Mouse (Mus musculus): ENCODE measurements around the gene Snn. TPM values are rescaled to one million over a fixed set of nuclear protein-coding genes. Genes with fewer than 3 reads are reported as not detected.
"Not testable (repeated sequence)": the region's sequence is repeated elsewhere in the genome, so short reads cannot be mapped to it uniquely, and the experiment has no call there.

Snn gene
- polyA plus RNA-seq (2015; fragmentation: Nextera tagmentation; extraction: Ambion mirVana), result 42.9 and 46.1 TPM in 2 replicates

- 87% methylated on average over 4 of the region's 4 CpGs for WGBS
- no peaks in the 10 kb centered on the region for H3K9me3 ChIP-seq (ENCODE audit: control insufficient read depth, low read length)
- H3K9ac ChIP-seq (ENCODE audit: low read length), result no peak within 1 kb of the TSS
- H3K27me3 ChIP-seq (ENCODE audit: control insufficient read depth, insufficient read depth, low read depth, low read length), result no peaks in the 10 kb centered on the region
- H3K4me2 ChIP-seq (ENCODE audit: low read depth, low read length), result no peak within 1 kb of the TSS
- no peaks in the 10 kb centered on the region for H3K36me3 ChIP-seq (ENCODE audit: control insufficient read depth, insufficient read depth, low read length)
- no peak within 1 kb of the TSS for H3K4me3 ChIP-seq (ENCODE audit: low read length)
- peaks cover 16% of the 10 kb centered on the region; the same call in 1 of the 2 replicates for H3K4me1 ChIP-seq (replicated peaks; ENCODE audit: control insufficient read depth, insufficient read depth, low read length)
- no peak for ATAC-seq (ENCODE audit: low read depth)
- H3K27ac ChIP-seq (ENCODE audit: low read length), result no peak within 1 kb of the TSS
Observed at GRCm38 (mm10) chr16:11060645-11061044, at the start of gene Snn. Snn (plus strand) TSS chr16:11060945.

DNA sequence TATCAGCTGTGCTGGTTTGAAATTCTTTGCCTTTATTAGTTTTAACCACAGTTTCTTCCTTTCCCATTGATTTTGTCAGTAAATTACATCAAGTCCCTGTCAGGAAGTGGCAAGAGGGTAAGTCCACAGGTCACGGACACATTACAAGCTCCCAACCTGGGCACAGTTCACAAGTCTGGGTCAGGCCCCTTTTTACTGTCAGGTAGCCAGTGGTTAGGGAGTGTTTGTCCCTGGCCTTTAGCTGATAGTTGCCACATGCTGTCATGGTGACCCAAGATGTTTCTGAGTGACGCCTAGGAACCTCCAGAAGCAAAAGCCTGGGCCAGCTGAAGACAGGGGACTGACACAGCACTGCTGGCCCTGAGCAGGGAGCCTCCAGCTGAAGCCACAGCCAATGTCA, 49.5 kb upstream of the Snn start:
- H3K27ac ChIP-seq (ENCODE audit: low read length), result no peak overlapping the region
- H3K27me3 ChIP-seq (ENCODE audit: control insufficient read depth, insufficient read depth, low read depth, low read length), result no peaks in the 10 kb centered on the region
- 88% methylated on average over 2 of the region's 2 CpGs for WGBS
- H3K9ac ChIP-seq (ENCODE audit: low read length), result no peak overlapping the region
- no peaks in the 10 kb centered on the region for H3K36me3 ChIP-seq (ENCODE audit: control insufficient read depth, insufficient read depth, low read length)
- ATAC-seq (ENCODE audit: low read depth), result no peak
- H3K4me1 ChIP-seq (replicated peaks; ENCODE audit: control insufficient read depth, insufficient read depth, low read length), result peaks cover 28% of the 10 kb centered on the region
- H3K9me3 ChIP-seq (ENCODE audit: control insufficient read depth, low read length), result no peaks in the 10 kb centered on the region
- no peak overlapping the region for H3K4me2 ChIP-seq (ENCODE audit: low read depth, low read length)
- H3K4me3 ChIP-seq (ENCODE audit: low read length), result no peak overlapping the region

- no peak overlapping the region for H3K27ac ChIP-seq (ENCODE audit: low read length)
- WGBS, result 89% methylated on average over 4 of the region's 4 CpGs
- no peak overlapping the region for H3K9ac ChIP-seq (ENCODE audit: low read length)
- no peak overlapping the region for H3K4me2 ChIP-seq (ENCODE audit: low read depth, low read length)
- H3K4me3 ChIP-seq (ENCODE audit: low read length), result no peak overlapping the region
- H3K4me1 ChIP-seq (replicated peaks; ENCODE audit: control insufficient read depth, insufficient read depth, low read length), result peaks cover 28% of the 10 kb centered on the region
- no peaks in the 10 kb centered on the region for H3K36me3 ChIP-seq (ENCODE audit: control insufficient read depth, insufficient read depth, low read length)
- H3K9me3 ChIP-seq (ENCODE audit: control insufficient read depth, low read length), result no peaks in the 10 kb centered on the region
- no peaks in the 10 kb centered on the region for H3K27me3 ChIP-seq (ENCODE audit: control insufficient read depth, insufficient read depth, low read depth, low read length)
- ATAC-seq (ENCODE audit: low read depth), result no peak
Observed at GRCm38 (mm10) chr16:11011939-11012338, 48.8 kb upstream of the Snn start.

DNA sequence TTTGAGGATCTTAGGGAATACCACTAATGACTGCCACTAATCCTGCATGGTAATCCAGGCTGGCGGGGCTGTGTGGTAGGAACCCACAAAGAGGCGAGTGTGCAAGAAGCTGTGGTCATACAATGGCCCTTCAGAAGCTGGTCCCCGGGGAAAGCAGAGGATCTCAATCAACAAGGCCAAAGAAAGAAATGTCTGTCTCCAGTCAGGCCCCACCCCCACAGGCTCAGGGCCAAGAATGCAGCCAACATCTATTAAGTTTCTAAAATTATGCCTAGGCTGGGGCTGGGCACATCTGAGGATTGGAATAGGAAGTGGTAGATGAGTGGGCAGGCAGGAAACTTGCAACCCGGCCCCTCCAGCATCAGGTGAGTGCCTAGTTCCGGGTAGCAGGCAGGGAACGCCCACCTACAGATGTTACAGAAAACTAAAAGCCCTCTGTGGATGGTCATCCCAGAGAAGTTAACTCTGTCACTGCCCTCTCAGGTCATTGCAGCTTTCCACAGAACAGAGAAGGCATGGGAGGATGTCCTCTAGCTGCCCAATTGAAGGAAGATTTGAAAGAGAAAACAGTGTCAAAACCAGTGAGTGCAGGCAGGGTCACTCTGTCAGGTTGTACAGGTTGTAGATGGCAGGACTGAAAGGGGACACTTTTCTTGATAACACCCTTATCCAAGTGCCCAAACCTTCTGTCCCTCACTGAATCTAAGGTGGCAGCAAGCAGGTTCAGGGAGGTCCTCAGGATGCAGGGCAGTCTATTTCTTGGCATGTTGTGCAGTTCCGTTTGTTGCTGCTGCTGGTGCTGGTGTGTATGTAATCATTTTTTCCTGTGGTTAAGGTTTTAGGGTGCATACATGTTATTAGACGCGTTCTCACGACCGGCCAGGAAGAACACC, 47.9 kb upstream of the Snn start:
- Histone ChIP-seq H3K4me1 (replicated peaks; ENCODE audit: control insufficient read depth, insufficient read depth, low read length) (peaks cover 22% of the 10 kb centered on the region), H3K9me3 (ENCODE audit: control insufficient read depth, low read length) (no peaks in the 10 kb centered on the region), H3K9ac (ENCODE audit: low read length) (no peak overlapping the region), H3K4me3 (ENCODE audit: low read length) (no peak overlapping the region), H3K4me2 (ENCODE audit: low read depth, low read length) (peak overlapping the region; percentile 14; the same call in 1 of the 2 replicates), H3K36me3 (ENCODE audit: control insufficient read depth, insufficient read depth, low read length) (no peaks in the 10 kb centered on the region), H3K27me3 (ENCODE audit: control insufficient read depth, insufficient read depth, low read depth, low read length) (no peaks in the 10 kb centered on the region), H3K27ac (ENCODE audit: low read length) (peak overlapping the region; percentile 69)
- 48% methylated on average over 11 of the region's 11 CpGs for WGBS
- peak; percentile 29; the same call in 1 of the 2 replicates for ATAC-seq (ENCODE audit: low read depth)

DNA sequence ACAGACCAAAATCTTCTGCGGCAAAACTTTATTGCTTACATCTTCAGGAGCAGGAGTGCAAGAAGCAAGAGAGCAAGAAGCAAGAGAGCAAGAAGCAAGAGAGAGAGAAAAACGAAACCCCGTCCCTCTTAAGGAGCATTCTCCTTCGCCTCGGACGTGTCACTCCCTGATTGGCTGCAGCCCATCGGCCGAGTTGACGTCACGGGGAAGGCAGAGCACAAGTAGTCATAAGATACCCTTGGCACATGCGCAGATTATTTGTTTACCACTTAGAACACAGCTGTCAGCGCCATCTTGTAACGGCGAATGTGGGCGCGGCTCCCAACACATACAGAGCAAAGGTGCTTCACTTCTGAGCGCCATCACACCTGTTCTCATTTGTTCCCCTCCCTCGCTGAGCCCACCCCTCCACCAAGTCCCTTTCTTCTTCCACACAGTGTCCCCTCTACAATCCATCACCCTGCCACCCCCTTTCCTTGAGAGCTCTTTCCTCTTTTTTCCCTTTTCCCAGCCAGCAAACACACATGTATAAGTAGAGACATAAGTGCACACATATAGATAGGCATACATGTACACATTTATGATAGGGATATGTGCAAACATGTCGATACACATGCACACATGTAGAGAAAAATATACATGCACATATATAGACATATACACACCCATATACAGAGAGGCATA, 47.1 kb upstream of the Snn start:
- peaks cover 19% of the 10 kb centered on the region for H3K4me1 ChIP-seq (replicated peaks; ENCODE audit: control insufficient read depth, insufficient read depth, low read length)
- WGBS, result 87% methylated on average over 9 of the region's 19 CpGs
- not testable (repeated sequence) for ATAC-seq (ENCODE audit: low read depth); H3K36me3 ChIP-seq (ENCODE audit: control insufficient read depth, insufficient read depth, low read length); H3K27me3 ChIP-seq (ENCODE audit: control insufficient read depth, insufficient read depth, low read depth, low read length); H3K4me3 ChIP-seq (ENCODE audit: low read length); H3K27ac ChIP-seq (ENCODE audit: low read length); H3K4me2 ChIP-seq (ENCODE audit: low read depth, low read length); H3K9ac ChIP-seq (ENCODE audit: low read length); H3K9me3 ChIP-seq (ENCODE audit: control insufficient read depth, low read length)

GRCm38 (mm10) chr16:11014407-11014806, 46.3 kb upstream of the Snn start:
- Histone ChIP-seq H3K36me3 (ENCODE audit: control insufficient read depth, insufficient read depth, low read length) (no peaks in the 10 kb centered on the region), H3K9me3 (ENCODE audit: control insufficient read depth, low read length) (no peaks in the 10 kb centered on the region), H3K9ac (ENCODE audit: low read length) (no peak overlapping the region), H3K27ac (ENCODE audit: low read length) (no peak overlapping the region), H3K4me3 (ENCODE audit: low read length) (no peak overlapping the region), H3K4me1 (replicated peaks; ENCODE audit: control insufficient read depth, insufficient read depth, low read length) (peaks cover 15% of the 10 kb centered on the region), H3K27me3 (ENCODE audit: control insufficient read depth, insufficient read depth, low read depth, low read length) (no peaks in the 10 kb centered on the region), H3K4me2 (ENCODE audit: low read depth, low read length) (no peak overlapping the region)
- no peak for ATAC-seq (ENCODE audit: low read depth)
- WGBS, result 73% methylated on average over 3 of the region's 3 CpGs

DNA sequence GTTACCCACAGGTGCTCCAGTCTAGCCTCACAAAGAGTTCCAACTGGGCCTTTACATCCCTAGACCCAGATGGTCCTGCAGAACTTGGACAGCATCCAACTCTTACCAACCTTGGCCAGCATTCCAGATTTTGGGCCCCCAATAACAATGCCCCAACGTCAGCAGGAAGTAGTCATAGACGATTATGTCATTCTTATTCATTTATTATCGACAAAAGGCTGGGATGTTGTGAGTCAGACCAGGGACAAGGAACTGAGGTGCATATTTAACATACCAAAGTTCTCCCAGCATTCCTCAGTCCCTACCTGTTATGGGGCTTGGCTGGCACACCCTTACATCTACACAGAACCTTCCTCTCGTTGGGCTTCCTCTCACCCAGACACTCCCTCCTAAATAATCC, 44.4 kb upstream of the Snn start:
- Histone ChIP-seq H3K9me3 (ENCODE audit: control insufficient read depth, low read length) (no peaks in the 10 kb centered on the region), H3K27ac (ENCODE audit: low read length) (no peak overlapping the region), H3K4me3 (ENCODE audit: low read length) (no peak overlapping the region), H3K4me2 (ENCODE audit: low read depth, low read length) (no peak overlapping the region), H3K27me3 (ENCODE audit: control insufficient read depth, insufficient read depth, low read depth, low read length) (no peaks in the 10 kb centered on the region), H3K36me3 (ENCODE audit: control insufficient read depth, insufficient read depth, low read length) (no peaks in the 10 kb centered on the region), H3K4me1 (replicated peaks; ENCODE audit: control insufficient read depth, insufficient read depth, low read length) (peaks cover 14% of the 10 kb centered on the region), H3K9ac (ENCODE audit: low read length) (no peak overlapping the region)
- no peak for ATAC-seq (ENCODE audit: low read depth)
- 39% methylated on average over 4 of the region's 4 CpGs for WGBS

- H3K4me2 ChIP-seq (ENCODE audit: low read depth, low read length), result no peak overlapping the region
- no peaks in the 10 kb centered on the region for H3K27me3 ChIP-seq (ENCODE audit: control insufficient read depth, insufficient read depth, low read depth, low read length)
- 35% methylated on average over 11 of the region's 11 CpGs for WGBS
- H3K9me3 ChIP-seq (ENCODE audit: control insufficient read depth, low read length), result no peaks in the 10 kb centered on the region
- H3K27ac ChIP-seq (ENCODE audit: low read length), result no peak overlapping the region
- H3K9ac ChIP-seq (ENCODE audit: low read length), result peak overlapping the region; percentile 21; the same call in 1 of the 2 replicates
- no peak overlapping the region for H3K4me3 ChIP-seq (ENCODE audit: low read length)
- peak; percentile 26; the same call in 1 of the 2 replicates for ATAC-seq (ENCODE audit: low read depth)
- peaks cover 2% of the 10 kb centered on the region for H3K4me1 ChIP-seq (replicated peaks; ENCODE audit: control insufficient read depth, insufficient read depth, low read length)
- no peaks in the 10 kb centered on the region for H3K36me3 ChIP-seq (ENCODE audit: control insufficient read depth, insufficient read depth, low read length)
Observed at GRCm38 (mm10) chr16:11017807-11018595, 42.7 kb upstream of the Snn start.

Measured in lung, embryonic 16.5 days (tissue).